7 mouse cellular contexts compared by ENCODE assay signal in genomic region chr7:97331726-97332666, GRCm38 (mm10). TPM values are rescaled to one million over a fixed set of nuclear protein-coding genes. Genes with fewer than 3 reads are reported as not detected.
DNase-seq lines count a peak whose midpoint lies in the region; ATAC-seq and TF ChIP-seq lines count a peak whose summit lies in the region.

Gene Usp35, minus strand, starts transcription at chr7:97332020.
Gene Kctd21, plus strand, starts transcription at chr7:97332327.

- TF ChIP-seq CTCF in intestine, postnatal 0 days (IDR thresholded peaks at IDR 0.05; ENCODE audit: low read depth) = peak; percentile 65
- TF ChIP-seq CTCF in small intestine, adult 2 months (IDR thresholded peaks at IDR 0.05; ENCODE audit: extremely low read depth, insufficient read length, insufficient replicate concordance, low read depth, low read length) = no peak

- peak within 1 kb of the TSS; percentile 94 for H3K4me2 ChIP-seq in intestine, postnatal 0 days (replicated peaks; ENCODE audit: low read depth)
- peak within 1 kb of the TSS; percentile 77 for H3K4me2 ChIP-seq in midbrain, embryonic 12.5 days (replicated peaks)

- H3K27me3 ChIP-seq in embryonic facial prominence, embryonic 10.5 days (replicated peaks; ENCODE audit: low read depth, poor library complexity, severe bottlenecking) = peaks cover 20% of the 10 kb centered on the region
- H3K27me3 ChIP-seq in intestine, postnatal 0 days (replicated peaks; ENCODE audit: control insufficient read depth, insufficient read depth, low read length) = no peaks in the 10 kb centered on the region
- H3K27me3 ChIP-seq in midbrain, embryonic 12.5 days = peaks cover 7% of the 10 kb centered on the region
- no peaks in the 10 kb centered on the region for H3K27me3 ChIP-seq in small intestine, adult 2 months (ENCODE audit: control insufficient read depth, insufficient read depth, low read length)

- peak within 1 kb of the TSS; percentile 85 for H3K4me3 ChIP-seq in embryonic facial prominence, embryonic 10.5 days
- peak within 1 kb of the TSS; percentile 88 for H3K4me3 ChIP-seq in intestine, postnatal 0 days (ENCODE audit: low read depth, low read length)
- peak within 1 kb of the TSS; percentile 85 for H3K4me3 ChIP-seq in midbrain, embryonic 12.5 days
- H3K4me3 ChIP-seq in small intestine, adult 2 months (ENCODE audit: low read depth, low read length) = peak within 1 kb of the TSS; percentile 78

- TF ChIP-seq POLR2A in small intestine, adult 2 months (IDR thresholded peaks at IDR 0.05; ENCODE audit: low read depth, low read length) = no peak

- H3K9ac ChIP-seq in intestine, postnatal 0 days (ENCODE audit: low read depth, low read length) = peak within 1 kb of the TSS; percentile 65
- H3K9ac ChIP-seq in midbrain, embryonic 12.5 days (replicated peaks) = peak within 1 kb of the TSS; percentile 68

- peak; percentile 97 for DNase-seq in adrenal gland, postnatal 10 days
- DNase-seq in embryonic facial prominence, embryonic 10.5 days (ENCODE audit: low spot score) = peak; percentile 98
- DNase-seq in gonadal fat pad, adult 2 months (ENCODE audit: low read depth) = peak; percentile 30
- peak; percentile 97 for DNase-seq in left cerebral cortex, postnatal 4 days

- H3K36me3 ChIP-seq in embryonic facial prominence, embryonic 10.5 days (replicated peaks) = no peaks in the 10 kb centered on the region
- no peaks in the 10 kb centered on the region for H3K36me3 ChIP-seq in intestine, postnatal 0 days (ENCODE audit: control insufficient read depth, insufficient read depth)
- H3K36me3 ChIP-seq in midbrain, embryonic 12.5 days = no peaks in the 10 kb centered on the region
- H3K36me3 ChIP-seq in small intestine, adult 2 months (ENCODE audit: control insufficient read depth, insufficient read depth, low read length) = no peaks in the 10 kb centered on the region

- no peaks in the 10 kb centered on the region for H3K9me3 ChIP-seq in embryonic facial prominence, embryonic 10.5 days
- no peaks in the 10 kb centered on the region for H3K9me3 ChIP-seq in intestine, postnatal 0 days (ENCODE audit: control insufficient read depth)
- H3K9me3 ChIP-seq in midbrain, embryonic 12.5 days = no peaks in the 10 kb centered on the region

- peak; percentile 98 for ATAC-seq in intestine, postnatal 0 days
- ATAC-seq in midbrain, embryonic 12.5 days (ENCODE audit: low FRiP score, low read depth) = peak; percentile 99

- 1% methylated on average over 68 of the region's 68 CpGs for WGBS in embryonic facial prominence, embryonic 10.5 days
- under 1% methylated on average over 68 of the region's 68 CpGs for WGBS in intestine, postnatal 0 days
- under 1% methylated on average over 59 of the region's 68 CpGs for WGBS in midbrain, embryonic 12.5 days
- 2% methylated on average over 68 of the region's 68 CpGs for WGBS in small intestine, adult 2 months

- intact Hi-C loops in left cerebral cortex, postnatal 4 days (cut with DNase I) = no loop called here

- H3K4me1 ChIP-seq in embryonic facial prominence, embryonic 10.5 days = peaks cover 40% of the 10 kb centered on the region
- peaks cover 3% of the 10 kb centered on the region; the same call in 1 of the 2 replicates for H3K4me1 ChIP-seq in intestine, postnatal 0 days (replicated peaks; ENCODE audit: control insufficient read depth, insufficient read depth, low read length)
- H3K4me1 ChIP-seq in midbrain, embryonic 12.5 days = peaks cover 25% of the 10 kb centered on the region
- peaks cover 28% of the 10 kb centered on the region for H3K4me1 ChIP-seq in small intestine, adult 2 months (ENCODE audit: control insufficient read depth, insufficient read depth, insufficient read length, low read length)

- H3K27ac ChIP-seq in embryonic facial prominence, embryonic 10.5 days (replicated peaks) = peak within 1 kb of the TSS; percentile 81
- H3K27ac ChIP-seq in intestine, postnatal 0 days (ENCODE audit: low read depth, low read length) = no peak within 1 kb of the TSS
- H3K27ac ChIP-seq in midbrain, embryonic 12.5 days (replicated peaks) = 0 out of 2 replicates have a peak within 1 kb of the TSS, but pooled peaks have one; percentile 30
- H3K27ac ChIP-seq in small intestine, adult 2 months (ENCODE audit: insufficient read depth, low read depth, low read length) = peak within 1 kb of the TSS; percentile 10; the same call in 1 of the 2 replicates

RNA-seq across cellular contexts. Expression of gene Usp35, which starts in this region (rescaled TPM):
- 1 to 10 TPM; 3.6 to 7.1 TPM for total RNA-seq in adrenal gland, postnatal 10 days (2021)
- 1.8 TPM in 2 replicates for polyA plus RNA-seq in embryonic facial prominence, embryonic 10.5 days (2016; fragmentation: Nextera tagmentation; extraction: Ambion mirVana)
- 7.5 and 7.7 TPM in 2 replicates for polyA plus RNA-seq in gonadal fat pad, adult 2 months (2012; rRNA removed)
- polyA plus RNA-seq in intestine, postnatal 0 days (2015; fragmentation: Nextera tagmentation; extraction: Ambion mirVana) = 0.41 and 0.48 TPM in 2 replicates
- total RNA-seq in left cerebral cortex, postnatal 4 days (2021) = 10 to 100 TPM; 12.9 to 13.8 TPM
- 3.2 and 4.1 TPM in 2 replicates for polyA plus RNA-seq in midbrain, embryonic 12.5 days (2016; fragmentation: Nextera tagmentation; extraction: Ambion mirVana)
- 2.9 and 14.6 TPM in 2 replicates for polyA plus RNA-seq in small intestine, adult 2 months (2012; rRNA removed)

RNA-seq across cellular contexts. Expression of gene Kctd21, which starts in this region (rescaled TPM):
- 1 to 10 TPM; 4.0 to 5.4 TPM for total RNA-seq in adrenal gland, postnatal 10 days (2021)
- 4.0 and 4.6 TPM in 2 replicates for polyA plus RNA-seq in embryonic facial prominence, embryonic 10.5 days (2016; fragmentation: Nextera tagmentation; extraction: Ambion mirVana)
- polyA plus RNA-seq in gonadal fat pad, adult 2 months (2012; rRNA removed) = 9.6 and 10.2 TPM in 2 replicates
- polyA plus RNA-seq in intestine, postnatal 0 days (2015; fragmentation: Nextera tagmentation; extraction: Ambion mirVana) = 1.4 TPM in 2 replicates
- 1 to 10 TPM; 5.0 to 5.8 TPM for total RNA-seq in left cerebral cortex, postnatal 4 days (2021)
- polyA plus RNA-seq in midbrain, embryonic 12.5 days (2016; fragmentation: Nextera tagmentation; extraction: Ambion mirVana) = 5.1 and 7.1 TPM in 2 replicates
- 2.8 and 7.3 TPM in 2 replicates for polyA plus RNA-seq in small intestine, adult 2 months (2012; rRNA removed)

Comparison
In these comparisons a context has a peak if more than half of its experiments do, and no peak if none do; other contexts are left out.
1. DNase-seq: peak in every context shown above with its lines; median percentile 98 in embryonic facial prominence, embryonic 10.5 days; 97 in adrenal gland, postnatal 10 days; 97 in left cerebral cortex, postnatal 4 days; 30 in gonadal fat pad, adult 2 months.